ENCODE assay signal across 40 mouse cellular contexts in genomic region chr11:72307461-72307860, GRCm38 (mm10). TPM values are rescaled to one million over a fixed set of nuclear protein-coding genes. Genes with fewer than 3 reads are reported as not detected.
DNase-seq lines count a peak whose midpoint lies in the region; ATAC-seq and TF ChIP-seq lines count a peak whose summit lies in the region.
"Had no signal": no experiment of that assay in that cellular context is flagged by ENCODE, and none has a peak within 500 bp of the region (broad histone marks: within the 10 kb centered on the region; RNA-seq: fewer than 3 reads in every experiment).

No protein-coding gene starts in this region.

- H3K27me3 ChIP-seq in hindbrain, postnatal 0 days (ENCODE audit: insufficient read depth, low read length) = no peaks in the 10 kb centered on the region
- H3K27me3 ChIP-seq: liver, embryonic 15.5 days; Patski had no signal

- no peak overlapping the region for H3K9ac ChIP-seq in hindbrain, postnatal 0 days (replicated peaks; ENCODE audit: low read length)
- H3K9ac ChIP-seq: embryonic facial prominence, embryonic 12.5 days; heart, embryonic 13.5 days; hindbrain, embryonic 14.5 days; liver, embryonic 15.5 days; lung, embryonic 14.5 days had no signal

- no peaks in the 10 kb centered on the region for H3K4me1 ChIP-seq in hindbrain, postnatal 0 days (ENCODE audit: insufficient read depth, low read length)
- H3K4me1 ChIP-seq: embryonic facial prominence, embryonic 12.5 days; liver, embryonic 15.5 days had no signal

- ATAC-seq in hindbrain, postnatal 0 days = no peak
- ATAC-seq: forebrain, embryonic 14.5 days; inflammation-experienced regulatory T-cells, adult 6 months; Patski had no signal

- H3K36me3 ChIP-seq in hindbrain, postnatal 0 days (ENCODE audit: insufficient read depth, low read length) = no peaks in the 10 kb centered on the region
- H3K36me3 ChIP-seq: embryonic facial prominence, embryonic 12.5 days; heart, embryonic 13.5 days; liver, embryonic 15.5 days had no signal

- peak; percentile 34 to 49 for DNase-seq in frontal cortex, postnatal 36 days (ENCODE audit: low spot score in 2 of 2)
- DNase-seq in frontal cortex, postnatal 10 days (ENCODE audit: low spot score in 2 of 2) = no peak
- DNase-seq in layer of hippocampus, postnatal 36 days = peak; percentile 15 to 28
- DNase-seq in layer of hippocampus, postnatal 10 days (ENCODE audit: low spot score in 2 of 2) = no peak
- peak; percentile 28 to 50 for DNase-seq in right cerebral cortex, adult 2 months (ENCODE audit: low spot score in 2 of 2)
- no peak for DNase-seq in right cerebral cortex, postnatal 14 days
- no peak for DNase-seq in hindbrain, postnatal 0 days (ENCODE audit: low spot score)
- DNase-seq: adrenal gland, postnatal 14 days; cerebellum, adult 11-12 months; cerebellum, adult 9-11 months; embryo, embryonic 11 days; gastrocnemius, postnatal 36 days; heart, adult 2 months; heart, postnatal 10 days; kidney, adult 11 months; kidney, postnatal 14 days; liver; lung, embryonic 14.5 days; lung, postnatal 14 days; midbrain, embryonic 14.5 days; right cerebral cortex, postnatal 4 days; thymus, adult 2 months; thymus, postnatal 36 days had no signal

- H3K4me3 ChIP-seq in hindbrain, postnatal 0 days (ENCODE audit: low read length) = no peak overlapping the region
- H3K4me3 ChIP-seq: embryonic facial prominence, embryonic 12.5 days; heart, adult 2 months; heart, embryonic 13.5 days; liver, embryonic 15.5 days had no signal

- WGBS in hindbrain, postnatal 0 days = 83% methylated on average over 5 of the region's 5 CpGs

- H3K27ac ChIP-seq in hindbrain, postnatal 0 days = no peak overlapping the region
- H3K27ac ChIP-seq: embryonic facial prominence, embryonic 12.5 days; heart, adult 2 months; heart, embryonic 13.5 days; hindbrain, embryonic 14.5 days; liver, embryonic 15.5 days; stomach, postnatal 0 days had no signal

- H3K4me2 ChIP-seq in hindbrain, postnatal 0 days (ENCODE audit: low read depth, low read length) = no peak overlapping the region
- H3K4me2 ChIP-seq: embryonic facial prominence, embryonic 12.5 days; heart, embryonic 13.5 days; hindbrain, embryonic 14.5 days; liver, embryonic 15.5 days; lung, embryonic 14.5 days had no signal

- TF ChIP-seq CTCF in hindbrain, postnatal 0 days (IDR thresholded peaks at IDR 0.05; ENCODE audit: low read depth) = no peak

- H3K9me3 ChIP-seq in hindbrain, postnatal 0 days (ENCODE audit: low read length) = no peaks in the 10 kb centered on the region
- H3K9me3 ChIP-seq: embryonic facial prominence, embryonic 12.5 days; heart, embryonic 13.5 days; liver, embryonic 15.5 days had no signal

RNA-seq across cellular contexts. Expression of gene Xaf1, which starts 6.0 kb away (rescaled TPM):
- total RNA-seq in layer of hippocampus, postnatal 36 days (2021) = 1 to 10 TPM; 3.6 to 5.8 TPM
- 1 to 10 TPM; 1.9 to 2.5 TPM for total RNA-seq in layer of hippocampus, postnatal 10 days (2021)
- 0.47 and 4.5 TPM in 2 replicates for total RNA-seq in hindbrain, postnatal 0 days (2014; rRNA removed)
- polyA plus RNA-seq in hindbrain, postnatal 0 days (2015; fragmentation: Nextera tagmentation; extraction: Ambion mirVana) = 5.5 and 10.0 TPM in 2 replicates

RNA-seq across cellular contexts. Expression of gene Fbxo39, which starts 6.8 kb away (rescaled TPM):
- not detected for total RNA-seq in layer of hippocampus, postnatal 36 days (2021)
- total RNA-seq in layer of hippocampus, postnatal 10 days (2021) = not detected
- 0.42 TPM in 1 of 2 replicates, not detected in the other for total RNA-seq in hindbrain, postnatal 0 days (2014; rRNA removed)
- polyA plus RNA-seq in hindbrain, postnatal 0 days (2015; fragmentation: Nextera tagmentation; extraction: Ambion mirVana) = not detected in 2 replicates
- total RNA-seq: adrenal gland, postnatal 14 days; gastrocnemius, adult 18-20 months; gastrocnemius, postnatal 36 days; heart, adult 2 months; heart, postnatal 10 days; hematopoietic stem cell, adult 5-6 weeks; layer of hippocampus, adult 18-20 months; MEL had no signal
- polyA plus RNA-seq: embryonic facial prominence, embryonic 12.5 days; forebrain, embryonic 14.5 days; heart, embryonic 13.5 days; hindbrain, embryonic 14.5 days; inflammation-experienced regulatory T-cells, adult 6 months; kidney, embryonic 14.5 days; limb, embryonic 11.5 days; liver, embryonic 15.5 days; lung, embryonic 14.5 days; midbrain, embryonic 14.5 days; neural tube, embryonic 14.5 days; Patski; stomach, postnatal 0 days had no signal

RNA-seq across cellular contexts. Expression of gene Slc13a5, which starts 40.4 kb away (rescaled TPM):
- total RNA-seq in layer of hippocampus, postnatal 36 days (2021) = 1 to 10 TPM; 6.5 to 6.9 TPM
- 10 to 100 TPM; 13.0 to 17.8 TPM for total RNA-seq in layer of hippocampus, postnatal 10 days (2021)
- total RNA-seq in hindbrain, postnatal 0 days (2014; rRNA removed) = 5.7 and 8.1 TPM in 2 replicates
- 6.8 and 7.5 TPM in 2 replicates for polyA plus RNA-seq in hindbrain, postnatal 0 days (2015; fragmentation: Nextera tagmentation; extraction: Ambion mirVana)
- total RNA-seq: gastrocnemius, adult 18-20 months; gastrocnemius, postnatal 36 days; heart, adult 2 months; heart, postnatal 10 days; hematopoietic stem cell, adult 5-6 weeks; MEL; monocyte, adult 5-6 weeks had no signal
- polyA plus RNA-seq: inflammation-experienced regulatory T-cells, adult 6 months; limb, embryonic 11.5 days; liver, embryonic 15.5 days; lung, embryonic 14.5 days; spleen, adult 2 months had no signal

RNA-seq across cellular contexts. Expression of gene Tekt1, which starts 54.8 kb away (rescaled TPM):
- total RNA-seq in layer of hippocampus, postnatal 36 days (2021) = 1 to 10 TPM; 2.2 to 3.1 TPM
- total RNA-seq in layer of hippocampus, postnatal 10 days (2021) = 1 to 10 TPM; 2.5 to 4.7 TPM
- total RNA-seq in hindbrain, postnatal 0 days (2014; rRNA removed) = 2.3 and 5.1 TPM in 2 replicates
- polyA plus RNA-seq in hindbrain, postnatal 0 days (2015; fragmentation: Nextera tagmentation; extraction: Ambion mirVana) = 8.3 and 9.0 TPM in 2 replicates
- total RNA-seq: adrenal gland, postnatal 14 days; heart, adult 2 months; hematopoietic stem cell, adult 5-6 weeks; MEL; monocyte, adult 5-6 weeks had no signal
- polyA plus RNA-seq: inflammation-experienced regulatory T-cells, adult 6 months; liver, embryonic 15.5 days; Patski; spleen, adult 2 months; stomach, postnatal 0 days had no signal

Comparison
In these comparisons a context has a peak if more than half of its experiments do, and no peak if none do; other contexts are left out.
1. DNase-seq: peak in frontal cortex, postnatal 36 days (2 of 2), layer of hippocampus, postnatal 36 days (2 of 2) and right cerebral cortex, adult 2 months (2 of 2); none in frontal cortex, postnatal 10 days (0 of 2), layer of hippocampus, postnatal 10 days (0 of 2), right cerebral cortex, postnatal 14 days (single experiment) and hindbrain, postnatal 0 days (single experiment).